Mouse (Mus musculus): ENCODE results near the gene Kcnk1.

DNA sequence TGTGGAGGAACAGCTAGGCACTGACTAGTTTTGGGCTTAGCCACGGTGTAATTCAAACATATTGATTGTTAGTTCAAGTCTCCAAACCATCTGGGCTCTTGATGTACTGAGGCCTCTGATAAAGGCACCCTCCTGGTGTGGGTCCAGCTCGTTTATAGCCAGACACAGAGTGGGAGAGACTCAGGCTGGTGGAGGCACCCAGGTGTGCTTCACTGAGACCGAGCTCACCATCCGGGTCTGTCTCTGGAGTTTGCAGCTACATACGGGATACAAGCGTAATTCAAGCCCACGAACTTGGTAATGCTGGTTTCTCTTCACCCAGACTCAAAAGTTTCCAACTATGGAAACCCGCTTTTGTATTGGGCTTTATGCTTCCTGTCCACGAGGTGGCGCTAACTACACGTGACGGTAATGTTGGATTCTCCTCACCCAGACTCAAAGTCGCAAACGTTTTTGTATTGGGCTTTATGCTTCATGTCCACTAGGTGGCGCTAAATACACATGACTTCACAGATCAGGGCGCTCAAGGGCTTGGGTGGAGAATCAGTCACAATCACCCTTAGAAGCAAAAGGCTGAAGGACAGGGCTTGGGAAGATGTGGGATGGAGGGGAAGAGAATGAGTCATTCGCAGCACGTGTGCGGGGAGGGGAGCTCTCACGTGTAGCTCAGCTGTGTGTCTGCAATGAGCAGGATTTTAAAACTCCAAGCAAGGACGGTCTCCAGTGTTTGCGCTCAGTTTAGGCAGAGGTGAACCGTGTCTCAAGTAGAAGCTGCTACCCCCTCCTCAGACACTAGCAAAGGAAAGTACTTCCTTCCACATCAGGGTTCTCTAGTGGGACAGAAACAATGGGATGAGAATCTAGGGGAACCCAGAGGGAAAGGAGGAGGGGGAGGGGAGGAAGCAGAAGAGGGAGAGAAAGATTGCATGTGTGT lies 44.7 kb upstream of the Kcnk1 start:
- TF ChIP-seq MYC (IDR thresholded peaks at IDR 0.05; ENCODE audit: low read depth, low read length) (peak; percentile 88), EP300 (IDR thresholded peaks at IDR 0.05; ENCODE audit: low read length) (no peak), POLR2AphosphoS2 (IDR thresholded peaks at IDR 0.05; ENCODE audit: low read depth, low read length) (no peak), SIN3A (IDR thresholded peaks at IDR 0.05; ENCODE audit: low read length) (peak; percentile 73), POLR2A (IDR thresholded peaks at IDR 0.05; ENCODE audit: low read depth, low read length) (no peak), UBTF (IDR thresholded peaks at IDR 0.05; ENCODE audit: low read depth, low read length) (no peak), MAFK (IDR thresholded peaks at IDR 0.05; ENCODE audit: insufficient replicate concordance, low read length) (0 out of 2 replicates have a peak, but pooled peaks have one; percentile 13), CTCF (conservative IDR thresholded peaks at IDR 0.05 in 1 of 2, IDR thresholded peaks at IDR 0.05 in 1 of 2; ENCODE audit: low read depth in 2 of 2, low read length in 2 of 2) (peak; percentile 98 to 99)

Data from CH12.LX (cell line).